Mouse (Mus musculus): ENCODE measurements at regions not wholly inside any gene's neighbourhood (a gene's known extent, or its start where the extent isn't known, plus 50 kb on each side); places are given as distances from the start of the nearest gene placed in this dataset.

GRCm38 (mm10) chr7:145007216-145007615 is 67.5 kb upstream of the Ccnd1 start:
- intact Hi-C loops (cut with DNase I): no loop called here
- no peak for DNase-seq

GRCm38 (mm10) chr7:145001503-145002084 is 61.9 kb upstream of the Ccnd1 start:
- intact Hi-C loops (cut with DNase I): no loop called here
- DNase-seq: no peak

- intact Hi-C loops (cut with DNase I): no loop called here
- DNase-seq: peak in 1 of 2 experiments; percentile 18
These were observed 60.0 kb upstream of the Ccnd1 start for GRCm38 (mm10) chr7:144999741-145000140.

GRCm38 (mm10) chr7:144996847-144997246 is 57.1 kb upstream of the Ccnd1 start:
- intact Hi-C loops (cut with DNase I): loop anchor here (2.0 kb wide), 1 partner anchor 54 kb away; no protein-coding TSS in a partner anchor
- DNase-seq: peak; percentile 27 to 43

- no peak for DNase-seq
- intact Hi-C loops (cut with DNase I): no loop called here
These were observed 54.5 kb upstream of the Ccnd1 start for GRCm38 (mm10) chr7:144994229-144994628.

- intact Hi-C loops (cut with DNase I): no loop called here
These were observed 53.8 kb upstream of the Ccnd1 start for GRCm38 (mm10) chr7:144993566-144993965.

GRCm38 (mm10) chr7:144991760-144992159 is 52.0 kb upstream of the Ccnd1 start:
- intact Hi-C loops (cut with DNase I): no loop called here
- no peak for DNase-seq

More at GRCm38 (mm10) chr7:144993566-144993965, 53.8 kb upstream of the Ccnd1 start:
- no peak for DNase-seq
